Mouse (Mus musculus): Measurements from ENCODE around the gene Sgsm1.

DNA sequence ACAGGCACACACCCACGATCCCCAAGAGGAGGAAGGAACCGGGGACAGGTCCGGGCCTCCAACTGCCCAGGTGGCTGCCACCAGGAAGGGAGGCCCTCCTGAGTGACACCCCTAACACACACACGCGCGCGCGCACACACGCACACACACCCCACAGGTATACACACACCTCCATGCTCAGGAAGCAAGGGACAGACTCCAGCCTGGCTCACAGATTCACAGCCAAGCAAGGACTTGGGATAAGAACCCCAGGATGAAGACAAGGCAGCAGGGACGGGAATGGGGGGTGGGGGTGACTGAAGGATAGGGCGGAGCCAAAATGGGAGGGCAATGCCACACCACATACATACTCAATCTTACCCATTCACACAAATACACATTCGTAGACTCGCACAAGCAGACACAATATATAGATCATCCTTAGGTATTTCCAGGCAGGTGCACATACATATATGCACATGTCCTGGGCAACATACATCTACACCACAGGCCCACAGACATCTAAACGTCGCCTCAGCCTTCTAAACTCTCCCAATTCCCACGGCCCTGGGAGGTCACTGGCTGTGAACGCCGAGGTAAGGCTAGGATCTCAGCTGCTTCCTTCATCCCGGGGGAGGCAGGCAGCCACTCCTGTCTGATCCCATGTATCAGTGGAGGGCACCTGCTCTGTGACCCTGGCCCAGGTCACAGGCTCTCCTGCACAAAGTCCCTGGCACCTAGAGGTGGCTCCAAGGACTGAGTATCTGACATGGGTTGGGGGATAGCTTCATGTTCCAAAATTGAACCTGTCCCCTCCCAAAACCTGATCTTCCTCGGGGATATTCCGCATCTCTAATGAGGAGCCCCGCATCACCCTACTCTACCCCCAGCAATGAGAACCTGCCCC, 852 bp downstream of the Sgsm1 start:
- TF ChIP-seq CTCF (IDR thresholded peaks at IDR 0.05; ENCODE audit: low read depth): no peak
- no peak for TF ChIP-seq EP300 (IDR thresholded peaks at IDR 0.05; ENCODE audit: low read depth)
